Mouse (Mus musculus) neural tube, embryonic 11.5 days (tissue): ENCODE measurements around the gene Slx1b. TPM values are rescaled to one million over a fixed set of nuclear protein-coding genes. Genes with fewer than 3 reads are reported as not detected.

Experiments used
- ATAC-seq: fragments of 200-750 bp; cut with Nextera tagmentation; 2 replicates; pipeline ENCODE4 v1.8.0; 2017; ENCODE audit warnings: moderate number of reproducible peaks, mild to moderate bottlenecking, moderate TSS enrichment, moderate library complexity; ENCODE audit not compliant: insufficient read depth, low FRiP score, low TSS enrichment
- DNase-seq: peaks from one replicate; pipeline ENCODE4 v3.0.0-alpha.2; 2015; ENCODE audit warnings: low spot score
- H3K27ac ChIP-seq: fragments of 300-500 bp; sonication (generic); 2 replicates; pipeline ENCODE4 v1.5.1; 2014; ENCODE audit warnings: low read depth, mild to moderate bottlenecking, low read length
- H3K27me3 ChIP-seq: fragments of 300-500 bp; sonication (generic); 2 replicates; pipeline ENCODE4 v1.6.1; 2014; ENCODE audit warnings: mild to moderate bottlenecking, low read length, mixed read lengths; ENCODE audit not compliant: control insufficient read depth, insufficient read depth
- H3K36me3 ChIP-seq: fragments of 300-500 bp; sonication (generic); 2 replicates; pipeline ENCODE4 v1.6.1; 2014; ENCODE audit warnings: mild to moderate bottlenecking, low read length, moderate library complexity, mixed read lengths; ENCODE audit not compliant: control insufficient read depth, insufficient read depth
- H3K4me1 ChIP-seq: fragments of 300-500 bp; sonication (generic); 2 replicates; pipeline ENCODE4 v1.6.1; 2014; ENCODE audit warnings: low read length, mixed read lengths; ENCODE audit not compliant: control insufficient read depth, insufficient read depth
- H3K4me2 ChIP-seq: fragments of 300-500 bp; sonication (generic); 2 replicates; pipeline ENCODE4 v1.6.1; 2014; ENCODE audit warnings: low read depth, mild to moderate bottlenecking, moderate library complexity
- H3K4me3 ChIP-seq: fragments of 300-500 bp; sonication (generic); 2 replicates; pipeline ENCODE4 v1.5.1; 2014; ENCODE audit warnings: low read depth, low read length
- H3K9ac ChIP-seq: fragments of 300-500 bp; sonication (generic); 2 replicates; pipeline ENCODE4 v1.6.1; 2014; ENCODE audit warnings: mild to moderate bottlenecking, low read length
- H3K9me3 ChIP-seq: fragments of 300-500 bp; sonication (generic); 2 replicates; pipeline ENCODE4 v1.6.1; 2016; ENCODE audit warnings: low read length; ENCODE audit not compliant: control insufficient read depth
- WGBS: fragments of 180-500 bp; shearing (Covaris S2); extraction: QIAGEN DNeasy Blood & Tissue Kit; methylation state at CpG from one replicate; pipeline ENCODE4 v1.1.7; 2014; 5-methylcytosine and 5-hydroxymethylcytosine counted together
- polyA plus RNA-seq: library from polyadenylated mRNA; unstranded; fragments of >200 nt; fragmentation: Nextera tagmentation; extraction: Ambion mirVana; gene quantifications from 2 replicates; pipeline ENCODE4 v1.2.1, GENCODE M21; 2014

Slx1b gene
- polyA plus RNA-seq, 1 experiment from 2014 or later = 11.7 TPM

DNA sequence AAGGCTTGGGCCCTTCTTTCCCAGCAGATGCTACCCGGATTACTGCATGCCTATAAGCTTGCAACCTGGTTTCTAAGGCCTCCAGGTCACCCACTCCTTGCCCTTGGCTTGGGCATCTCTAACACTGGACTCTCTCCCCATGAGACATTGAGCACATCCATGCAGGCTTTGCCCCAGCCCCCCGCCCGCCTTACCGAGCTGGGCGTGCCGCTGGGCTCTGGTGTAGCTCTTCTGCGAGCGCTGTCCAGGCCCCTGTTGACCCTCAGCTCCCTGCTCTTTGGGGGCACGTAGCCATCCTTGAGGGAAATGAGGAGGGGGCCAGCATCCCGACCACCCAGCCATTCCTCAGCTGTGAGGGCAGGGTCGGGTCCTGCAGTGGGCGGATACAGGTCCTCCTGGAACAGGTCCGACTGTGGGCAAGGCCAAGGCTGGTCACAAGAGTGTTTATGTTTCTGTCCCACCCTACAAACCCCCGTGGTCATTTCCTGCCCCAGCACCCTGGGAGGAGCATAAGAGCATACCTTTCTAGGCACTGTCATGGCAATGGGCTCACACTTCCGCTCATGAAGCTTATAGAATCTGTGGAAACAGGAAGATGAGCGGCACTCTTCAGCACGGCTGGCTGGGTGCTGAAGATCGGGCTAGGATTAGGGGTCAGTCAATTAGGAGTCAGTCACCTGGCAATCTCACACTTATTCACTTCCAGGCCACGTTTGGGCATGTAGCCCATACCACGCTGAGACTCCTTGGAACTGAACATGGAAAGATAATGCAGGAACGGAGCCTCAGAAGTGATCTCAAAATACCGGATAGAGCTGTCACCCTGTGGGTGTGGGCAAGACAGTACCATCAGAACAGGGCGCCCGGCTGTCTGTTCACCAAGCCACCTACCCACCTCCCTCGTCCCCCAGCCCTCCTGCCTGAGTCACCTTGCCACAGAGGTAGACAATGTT, 4.8 kb upstream of the Slx1b start:
- ATAC-seq (no peak), DNase-seq (no peak)
- H3K4me2 ChIP-seq = no peak overlapping the region
- H3K4me3 ChIP-seq = no peak overlapping the region
- no peaks in the 10 kb centered on the region for H3K9me3 ChIP-seq
- H3K27ac ChIP-seq = no peak overlapping the region
- no peaks in the 10 kb centered on the region for H3K36me3 ChIP-seq
- 0 out of 2 replicates have a peak, but pooled peaks cover 5% of the 10 kb centered on the region for H3K27me3 ChIP-seq
- WGBS = 84% methylated on average over 25 of the region's 25 CpGs
- no peak overlapping the region for H3K9ac ChIP-seq
- H3K4me1 ChIP-seq = peaks cover 19% of the 10 kb centered on the region

DNA sequence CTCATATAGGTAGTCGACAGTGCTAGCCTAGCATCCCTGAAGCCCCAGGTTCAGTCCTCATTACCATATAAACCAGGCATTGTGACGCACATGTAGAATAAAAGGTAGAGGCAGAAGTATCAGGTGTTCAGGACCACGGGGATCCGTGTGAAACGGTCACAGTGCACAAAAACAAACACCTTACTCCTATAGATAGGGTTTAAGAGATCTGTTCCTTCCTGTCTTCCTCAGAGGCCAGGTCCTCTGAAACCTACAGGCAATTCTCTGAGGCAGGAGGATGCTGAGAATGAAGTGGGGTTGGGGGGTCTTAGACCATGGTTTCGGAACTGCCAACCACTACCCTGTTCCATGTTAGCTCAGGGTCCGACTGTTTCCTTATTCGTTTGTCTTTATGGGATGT, 2.3 kb upstream of the Slx1b start:
- Histone ChIP-seq H3K27ac (no peak overlapping the region), H3K9ac (no peak overlapping the region), H3K4me1 (peaks cover 7% of the 10 kb centered on the region), H3K4me2 (no peak overlapping the region), H3K9me3 (no peaks in the 10 kb centered on the region), H3K36me3 (no peaks in the 10 kb centered on the region), H3K4me3 (no peak overlapping the region), H3K27me3 (no peaks in the 10 kb centered on the region)
- no peak for ATAC-seq
- 95% methylated on average over 8 of the region's 8 CpGs for WGBS
- DNase-seq = no peak

DNA sequence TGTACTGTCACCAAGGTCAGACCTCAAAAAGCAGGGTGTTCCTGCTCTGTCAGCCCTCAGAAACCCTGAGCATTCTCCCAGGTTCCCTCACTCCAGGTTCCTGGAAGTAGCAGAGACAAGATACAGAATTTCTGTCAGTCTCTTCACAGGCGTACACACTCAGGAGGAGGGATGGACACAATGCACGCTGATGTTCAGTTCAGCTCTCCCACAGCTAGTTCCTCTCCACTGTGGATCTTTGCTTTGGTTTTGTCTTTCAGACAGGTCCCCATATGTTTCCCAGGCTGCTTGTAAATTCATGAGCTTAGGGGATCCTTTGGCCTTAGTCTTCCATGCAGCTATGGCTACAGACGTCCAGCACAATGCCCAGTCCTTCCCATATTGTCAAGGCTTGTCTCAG, 1.3 kb upstream of the Slx1b start:
- WGBS = 82% methylated on average over 3 of the region's 3 CpGs
- Histone ChIP-seq H3K4me3 (peak overlapping the region; percentile 83), H3K9ac (peak overlapping the region; percentile 74), H3K4me1 (peaks cover 7% of the 10 kb centered on the region), H3K27me3 (no peaks in the 10 kb centered on the region), H3K27ac (no peak overlapping the region), H3K4me2 (peak overlapping the region; percentile 95), H3K9me3 (no peaks in the 10 kb centered on the region), H3K36me3 (no peaks in the 10 kb centered on the region; the same call in 1 of the 2 replicates)
- ATAC-seq = no peak
- DNase-seq = no peak

DNA sequence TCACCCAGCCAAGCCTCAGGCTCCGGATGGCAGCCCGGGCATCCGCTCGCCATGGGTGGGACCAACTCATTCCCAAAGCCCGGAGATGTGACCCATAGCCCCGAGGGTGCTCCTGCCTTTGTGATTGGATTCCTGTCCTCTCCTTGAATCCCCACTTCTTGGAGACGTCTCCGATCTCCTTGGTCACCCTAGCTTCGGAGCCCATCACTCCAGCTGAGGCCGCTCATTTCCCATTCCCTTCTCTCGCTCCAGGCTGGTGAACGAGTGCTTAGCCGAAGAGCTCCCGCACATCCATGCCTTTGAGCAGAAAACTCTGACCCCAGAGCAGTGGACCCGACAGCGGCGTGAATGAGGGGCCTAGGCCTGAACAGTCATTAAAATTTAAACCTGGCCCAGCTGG, 719 bp upstream of the Slx1b start:
- Histone ChIP-seq H3K27ac (no peak overlapping the region), H3K9me3 (no peaks in the 10 kb centered on the region), H3K27me3 (no peaks in the 10 kb centered on the region), H3K9ac (peak overlapping the region; percentile 74), H3K4me1 (peaks cover 7% of the 10 kb centered on the region), H3K36me3 (peaks cover 2% of the 10 kb centered on the region; the same call in 1 of the 2 replicates), H3K4me2 (peak overlapping the region; percentile 95), H3K4me3 (peak overlapping the region; percentile 83)
- DNase-seq = no peak
- ATAC-seq = no peak
- 5% methylated on average over 17 of the region's 17 CpGs for WGBS

DNA sequence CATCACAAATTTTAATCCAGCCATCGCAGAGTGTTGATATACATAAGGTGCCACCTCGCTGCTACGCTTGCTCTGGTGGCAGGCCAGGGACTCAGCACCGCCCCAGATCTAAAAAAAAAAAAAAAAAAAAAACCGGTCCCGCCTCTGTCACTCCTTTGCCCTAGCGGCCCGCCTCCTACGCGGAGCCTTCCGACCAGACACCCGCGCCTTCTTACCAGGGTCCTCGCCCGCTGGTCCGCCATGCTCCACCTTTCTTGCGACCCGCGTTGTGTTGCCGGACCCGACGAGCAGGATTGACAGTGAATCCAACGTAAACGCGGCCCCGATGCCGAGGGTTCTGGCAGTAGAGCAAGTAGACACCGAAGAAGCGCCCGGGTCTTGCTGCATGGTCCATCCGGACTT, 373 bp downstream of the Slx1b start, which contains the start of gene Bola2:
Gene Bola2, plus strand, starts transcription at position 192 of the 402 bp plus-strand sequence.
- Histone ChIP-seq H3K9me3 (no peaks in the 10 kb centered on the region), H3K4me2 (peak within 1 kb of the TSS; percentile 95), H3K4me3 (peak within 1 kb of the TSS; percentile 83), H3K4me1 (peaks cover 7% of the 10 kb centered on the region), H3K27ac (peak within 1 kb of the TSS; percentile 92), H3K9ac (peak within 1 kb of the TSS; percentile 85), H3K36me3 (peaks cover 2% of the 10 kb centered on the region; the same call in 1 of the 2 replicates), H3K27me3 (no peaks in the 10 kb centered on the region)
- ATAC-seq (peak; percentile 61), DNase-seq (no peak)
- under 1% methylated on average over 31 of the region's 31 CpGs for WGBS

DNA sequence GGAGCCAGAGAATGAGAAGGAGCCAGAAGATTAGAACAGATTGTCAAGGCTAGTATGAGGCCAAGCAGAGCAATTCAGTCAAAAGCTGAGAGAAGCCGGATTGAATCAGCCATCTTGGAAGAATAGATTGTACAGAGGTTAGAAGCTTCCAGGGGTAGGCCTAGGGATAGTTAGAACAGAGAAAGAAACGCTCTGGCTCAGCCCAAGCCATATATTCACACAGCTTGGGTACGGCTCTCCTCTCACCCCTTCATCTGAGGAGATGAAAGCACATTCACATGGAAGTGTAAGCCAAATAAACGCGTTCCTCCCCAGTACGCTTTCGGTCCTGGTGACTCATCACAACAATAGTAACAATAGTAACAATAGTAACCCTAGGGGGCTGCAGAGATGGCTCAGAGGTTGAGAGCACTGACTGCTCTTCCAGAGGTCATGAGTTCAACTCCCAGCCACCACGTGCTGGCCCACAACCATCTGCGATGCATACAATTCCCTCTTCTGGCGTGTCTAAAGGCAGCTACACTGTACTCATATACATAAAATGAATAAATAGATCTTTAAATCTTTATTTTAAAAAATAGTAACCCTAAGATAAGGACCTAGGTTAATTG, 1.0 kb downstream of the Slx1b start:
- Histone ChIP-seq H3K27ac (peak overlapping the region; percentile 92; the same call in 1 of the 2 replicates), H3K4me3 (peak overlapping the region; percentile 83), H3K9me3 (no peaks in the 10 kb centered on the region), H3K9ac (no peak overlapping the region), H3K4me1 (peaks cover 7% of the 10 kb centered on the region), H3K4me2 (peak overlapping the region; percentile 95), H3K36me3 (peaks cover 4% of the 10 kb centered on the region; the same call in 1 of the 2 replicates), H3K27me3 (no peaks in the 10 kb centered on the region)
- 21% methylated on average over 10 of the region's 10 CpGs for WGBS
- DNase-seq = no peak
- ATAC-seq = no peak

DNA sequence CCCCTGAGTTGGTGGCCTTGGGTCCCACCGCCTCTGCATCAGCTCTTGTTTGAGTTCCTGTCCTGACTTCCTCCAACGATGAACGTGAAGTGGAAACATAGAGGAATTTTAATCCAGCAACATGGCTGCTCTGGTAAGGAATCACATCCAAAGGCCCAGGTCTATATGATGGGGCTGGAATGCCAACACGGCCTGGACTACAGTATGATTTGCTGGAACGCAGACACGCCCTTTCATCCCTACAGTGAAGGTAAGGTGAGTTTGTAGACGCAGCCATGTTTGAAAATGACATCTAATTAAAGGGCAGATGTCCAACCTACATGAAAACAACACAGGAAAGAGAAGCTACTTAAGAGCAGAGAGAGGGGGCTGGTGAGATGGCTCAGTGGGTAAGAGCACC, 1.8 kb downstream of the Slx1b start:
- Histone ChIP-seq H3K4me2 (no peak overlapping the region), H3K9me3 (no peaks in the 10 kb centered on the region), H3K27me3 (no peaks in the 10 kb centered on the region), H3K27ac (no peak overlapping the region), H3K4me1 (peaks cover 7% of the 10 kb centered on the region), H3K9ac (no peak overlapping the region), H3K36me3 (peaks cover 4% of the 10 kb centered on the region; the same call in 1 of the 2 replicates), H3K4me3 (no peak overlapping the region)
- DNase-seq (no peak), ATAC-seq (no peak)
- WGBS = 94% methylated on average over 7 of the region's 7 CpGs

DNA sequence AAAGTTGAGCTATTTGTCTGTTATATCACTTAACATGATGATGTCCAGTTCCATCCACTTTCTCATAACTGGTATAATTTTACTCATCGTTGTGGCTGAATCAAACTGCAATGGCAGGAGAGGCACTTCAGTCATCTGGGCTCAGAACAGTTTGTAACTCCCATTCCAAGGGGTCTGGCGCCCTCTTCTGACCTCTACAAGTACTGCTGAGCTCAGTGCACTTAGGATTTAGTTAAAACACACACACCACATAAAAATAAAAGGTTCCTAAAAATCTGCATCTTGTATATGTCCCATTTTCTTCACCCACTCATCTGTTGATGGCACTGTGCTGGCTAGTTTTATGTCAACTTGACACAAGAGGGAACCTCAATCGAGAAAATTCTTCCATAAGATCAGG, 2.3 kb downstream of the Slx1b start:
- no peak overlapping the region for H3K9ac ChIP-seq
- no peaks in the 10 kb centered on the region for H3K27me3 ChIP-seq
- H3K4me2 ChIP-seq = no peak overlapping the region
- H3K27ac ChIP-seq = no peak overlapping the region
- H3K36me3 ChIP-seq = peaks cover 4% of the 10 kb centered on the region; the same call in 1 of the 2 replicates
- DNase-seq = peak; percentile 79
- peaks cover 7% of the 10 kb centered on the region for H3K4me1 ChIP-seq
- H3K4me3 ChIP-seq = no peak overlapping the region
- 49% methylated on average over 3 of the region's 3 CpGs for WGBS
- no peak for ATAC-seq
- no peaks in the 10 kb centered on the region for H3K9me3 ChIP-seq
